Mouse (Mus musculus) hindbrain, postnatal 0 days (tissue): Measurements from ENCODE around the gene Dscam. TPM values are rescaled to one million over a fixed set of nuclear protein-coding genes. Genes with fewer than 3 reads are reported as not detected.
A peak's percentile ranks its signal among the peaks of the same experiment; 100 is the strongest.

ENCODE experiments used
- ATAC-seq: fragments of 200-750 bp; cut with Nextera tagmentation; 2 replicates; pipeline ENCODE4 v1.8.0; 2017; ENCODE audit warnings: mild to moderate bottlenecking, moderate TSS enrichment, moderate library complexity
- DNase-seq: peaks from one replicate; pipeline ENCODE4 v3.0.0-alpha.2; 2015; ENCODE audit warnings: low spot score
- H3K27ac ChIP-seq: fragments of 300-500 bp; sonication (generic); 2 replicates; pipeline ENCODE4 v1.5.1; 2014; ENCODE audit warnings: mild to moderate bottlenecking
- H3K27me3 ChIP-seq: fragments of 300-500 bp; sonication (generic); 2 replicates; pipeline ENCODE4 v1.6.1; 2014; ENCODE audit warnings: low read length, mixed read lengths; ENCODE audit not compliant: insufficient read depth
- H3K36me3 ChIP-seq: fragments of 300-500 bp; sonication (generic); 2 replicates; pipeline ENCODE4 v1.6.1; 2014; ENCODE audit warnings: low read length, mixed read lengths; ENCODE audit not compliant: insufficient read depth
- H3K4me1 ChIP-seq: fragments of 300-500 bp; sonication (generic); 2 replicates; pipeline ENCODE4 v1.6.1; 2014; ENCODE audit warnings: antibody characterized with exemption, low read length, mixed read lengths; ENCODE audit not compliant: insufficient read depth
- H3K4me2 ChIP-seq: fragments of 300-500 bp; sonication (generic); 2 replicates; pipeline ENCODE4 v1.6.1; 2014; ENCODE audit warnings: low read depth, mild to moderate bottlenecking, low read length, moderate library complexity, mixed read lengths
- H3K4me3 ChIP-seq: fragments of 300-500 bp; sonication (generic); 2 replicates; pipeline ENCODE4 v1.5.1; 2014; ENCODE audit warnings: low read length
- H3K9ac ChIP-seq: fragments of 300-500 bp; sonication (generic); replicated peaks from 2 replicates; pipeline ENCODE4 v1.6.1; 2014; ENCODE audit warnings: mild to moderate bottlenecking, low read length, moderate library complexity, mixed read lengths
- H3K9me3 ChIP-seq: fragments of 300-500 bp; sonication (generic); 2 replicates; pipeline ENCODE4 v1.6.1; 2016; ENCODE audit warnings: low read length, mixed read lengths
- CTCF ChIP-seq: IDR thresholded peaks from 2 replicates; pipeline ENCODE4 v1.5.1; 2016; ENCODE audit warnings: antibody characterized with exemption, control low read depth, low read depth
- WGBS: fragments of 180-500 bp; shearing (Covaris S2); extraction: QIAGEN DNeasy Blood & Tissue Kit; methylation state at CpG from one replicate; pipeline ENCODE4 v1.1.7; 2014; 5-methylcytosine and 5-hydroxymethylcytosine counted together
- polyA plus RNA-seq: library from polyadenylated mRNA; unstranded; fragments of >200 nt; fragmentation: Nextera tagmentation; extraction: Ambion mirVana; gene quantifications from 2 replicates; pipeline ENCODE4 v1.2.1, GENCODE M21; 2015
- total RNA-seq: library from RNA; depleted of rRNA; stranded (reverse); fragments of >200 nt; gene quantifications from 2 replicates; pipeline ENCODE4 v1.2.3, GENCODE M21; 2014

The Dscam gene
- total and polyA plus RNA-seq, 2 experiments from 2014 or later = 10.3 to 47.1 TPM

GRCm38 (mm10) chr16:96904761-96905160 is 265.8 kb downstream of the Dscam start:
- no peak for ATAC-seq
- Histone ChIP-seq H3K27ac (no peak overlapping the region), H3K27me3 (no peaks in the 10 kb centered on the region), H3K4me2 (no peak overlapping the region), H3K4me3 (no peak overlapping the region), H3K36me3 (no peaks in the 10 kb centered on the region), H3K4me1 (no peaks in the 10 kb centered on the region), H3K9ac (no peak overlapping the region), H3K9me3 (no peaks in the 10 kb centered on the region)
- no peak for DNase-seq
- WGBS = 60% methylated on average over 2 of the region's 2 CpGs
- TF ChIP-seq CTCF = no peak

GRCm38 (mm10) chr16:96904359-96904758 is 266.2 kb downstream of the Dscam start:
- H3K27ac ChIP-seq = no peak overlapping the region
- no peak for ATAC-seq

DNA sequence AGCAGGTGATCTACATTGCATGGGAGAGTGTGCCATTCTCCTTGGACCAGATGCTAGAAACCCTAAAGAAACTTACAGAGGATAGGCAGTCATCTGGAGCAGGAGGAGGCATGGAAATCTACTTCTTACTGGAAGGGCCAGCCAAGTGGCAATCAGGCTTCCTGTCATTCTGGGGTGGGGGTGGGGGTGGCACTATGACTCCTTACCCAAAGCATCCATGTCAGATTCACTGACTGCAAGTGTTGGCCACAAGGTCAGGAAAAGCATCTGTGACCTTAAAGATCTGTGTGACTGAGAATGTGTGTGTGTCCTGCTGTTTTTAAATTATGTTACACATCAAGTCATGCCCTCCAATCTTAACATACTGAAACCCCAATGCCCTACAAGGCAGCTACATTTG is 268.0 kb downstream of the Dscam start:
- Histone ChIP-seq H3K36me3 (no peaks in the 10 kb centered on the region), H3K27me3 (no peaks in the 10 kb centered on the region), H3K9ac (no peak overlapping the region), H3K9me3 (no peaks in the 10 kb centered on the region), H3K4me3 (no peak overlapping the region), H3K27ac (no peak overlapping the region), H3K4me1 (no peaks in the 10 kb centered on the region), H3K4me2 (no peak overlapping the region)
- ATAC-seq = no peak
- TF ChIP-seq CTCF = no peak
- no peak for DNase-seq

More at GRCm38 (mm10) chr16:96904359-96904758, 266.2 kb downstream of the Dscam start:
- no peaks in the 10 kb centered on the region for H3K4me1 ChIP-seq
- no peaks in the 10 kb centered on the region for H3K36me3 ChIP-seq
- TF ChIP-seq CTCF = no peak
- H3K4me3 ChIP-seq = no peak overlapping the region
- H3K9me3 ChIP-seq = no peaks in the 10 kb centered on the region
- 17% methylated on average over 2 of the region's 2 CpGs for WGBS
- peak; percentile 30 for DNase-seq
- no peaks in the 10 kb centered on the region for H3K27me3 ChIP-seq
- no peak overlapping the region for H3K9ac ChIP-seq
- H3K4me2 ChIP-seq = no peak overlapping the region

DNA sequence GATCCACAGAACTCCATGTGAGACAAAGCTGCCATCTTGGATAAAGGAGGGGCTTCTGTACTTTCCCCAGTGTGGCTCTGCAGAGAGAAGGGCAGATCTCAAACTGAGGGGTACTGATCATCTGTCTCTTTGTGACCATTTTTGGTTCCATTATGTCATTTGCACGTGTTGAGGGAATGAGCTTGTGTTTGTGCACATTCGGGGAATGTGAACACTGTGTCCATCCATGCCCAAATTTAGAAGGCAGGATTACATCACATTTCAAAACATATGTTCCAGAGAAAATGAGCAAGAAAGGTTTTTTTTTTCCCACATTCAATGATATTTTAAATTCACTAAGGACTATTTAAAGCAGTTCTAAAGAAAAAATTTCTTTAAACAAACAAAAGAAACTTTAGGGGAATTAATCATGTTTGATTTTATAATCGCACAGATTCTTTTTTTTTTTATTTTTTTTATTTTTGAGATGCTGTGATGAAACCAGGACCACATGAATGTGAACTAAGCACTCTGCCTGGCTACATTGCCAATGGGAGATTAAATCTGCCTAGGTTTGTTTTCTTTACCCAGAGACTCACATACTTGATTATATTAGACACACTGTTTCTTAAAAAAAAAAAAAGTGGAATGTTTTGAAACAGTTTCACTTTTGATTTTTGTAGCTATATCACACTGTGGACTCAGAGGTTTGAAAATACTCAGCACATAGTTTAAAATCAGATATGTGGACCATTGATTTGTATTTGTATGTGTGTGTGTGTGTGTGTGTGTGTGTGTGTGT is 269.1 kb downstream of the Dscam start:
- 80% methylated on average over 3 of the region's 3 CpGs for WGBS
- Histone ChIP-seq H3K27ac (no peak overlapping the region), H3K36me3 (no peaks in the 10 kb centered on the region), H3K27me3 (no peaks in the 10 kb centered on the region), H3K4me3 (no peak overlapping the region), H3K9ac (no peak overlapping the region), H3K9me3 (no peaks in the 10 kb centered on the region), H3K4me2 (no peak overlapping the region), H3K4me1 (no peaks in the 10 kb centered on the region)
- no peak for DNase-seq
- no peak for ATAC-seq
- no peak for TF ChIP-seq CTCF

- DNase-seq (no peak), ATAC-seq (no peak)
- H3K27ac ChIP-seq = no peak overlapping the region
- no peak overlapping the region for H3K4me3 ChIP-seq
- H3K9ac ChIP-seq = no peak overlapping the region
- no peaks in the 10 kb centered on the region for H3K36me3 ChIP-seq
- no peak; the same call in 1 of the 2 replicates for TF ChIP-seq CTCF
- H3K4me1 ChIP-seq = no peaks in the 10 kb centered on the region
- H3K9me3 ChIP-seq = no peaks in the 10 kb centered on the region
- H3K27me3 ChIP-seq = no peaks in the 10 kb centered on the region
- H3K4me2 ChIP-seq = no peak overlapping the region
Measured at GRCm38 (mm10) chr16:96899329-96899728, 271.2 kb downstream of the Dscam start.

DNA sequence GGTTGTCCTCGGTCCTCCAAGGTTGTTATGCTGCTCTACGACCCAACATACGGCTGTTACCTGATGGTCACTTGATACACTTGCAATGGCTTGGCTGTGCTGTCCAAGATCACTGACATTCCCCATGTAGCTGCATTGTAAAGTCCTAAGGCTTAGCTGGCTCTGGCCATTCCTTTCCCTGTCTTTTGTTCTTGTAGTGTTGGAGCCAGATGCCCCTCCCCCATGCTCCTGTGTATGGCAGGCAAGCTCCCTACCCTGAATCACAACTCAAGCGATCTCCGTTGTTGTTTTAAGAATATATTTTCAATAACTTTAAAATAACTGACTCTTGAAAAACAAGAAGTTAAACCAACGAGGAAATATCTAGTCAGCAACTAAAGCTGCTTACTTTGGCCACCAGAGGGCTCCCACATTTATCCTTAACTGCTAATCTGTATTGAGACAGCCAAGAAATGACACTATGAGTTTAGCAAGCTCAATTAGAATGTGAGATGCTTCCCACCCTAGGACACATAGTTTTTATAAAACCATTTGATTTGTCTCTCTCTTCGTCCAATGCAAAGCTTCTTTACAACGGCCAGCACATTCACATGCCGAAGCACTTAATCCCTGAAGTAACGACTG is 273.9 kb downstream of the Dscam start:
- ATAC-seq = peak; percentile 76
- Histone ChIP-seq H3K4me3 (no peak overlapping the region), H3K9ac (no peak overlapping the region), H3K4me1 (no peaks in the 10 kb centered on the region), H3K9me3 (no peaks in the 10 kb centered on the region), H3K27me3 (no peaks in the 10 kb centered on the region), H3K4me2 (no peak overlapping the region), H3K36me3 (no peaks in the 10 kb centered on the region), H3K27ac (no peak overlapping the region)
- DNase-seq = peak; percentile 84
- TF ChIP-seq CTCF = peak; percentile 82
- WGBS = 55% methylated on average over 10 of the region's 10 CpGs

- H3K9ac ChIP-seq = no peak overlapping the region
- H3K4me2 ChIP-seq = no peak overlapping the region
- no peak for TF ChIP-seq CTCF
- DNase-seq = peak; percentile 53
- H3K4me1 ChIP-seq = no peaks in the 10 kb centered on the region
- 32% methylated on average over 1 of the region's 1 CpGs for WGBS
- no peaks in the 10 kb centered on the region for H3K36me3 ChIP-seq
- no peaks in the 10 kb centered on the region for H3K27me3 ChIP-seq
- no peaks in the 10 kb centered on the region for H3K9me3 ChIP-seq
- H3K4me3 ChIP-seq = no peak overlapping the region
- 0 out of 2 replicates have a peak overlapping the region, but pooled peaks have one; percentile 3 for H3K27ac ChIP-seq
- peak; percentile 40; the same call in 1 of the 2 replicates for ATAC-seq
Measured at GRCm38 (mm10) chr16:96888036-96888435, 282.5 kb downstream of the Dscam start.
